Mouse (Mus musculus): ENCODE data around the gene Gm49355. TPM values are rescaled to one million over a fixed set of nuclear protein-coding genes. Genes with fewer than 3 reads are reported as not detected.
"Not testable (repeated sequence)": the region's sequence is repeated elsewhere in the genome, so short reads cannot be mapped to it uniquely, and the experiment has no call there.

Gene Gm49355
- 0.20 and 0.26 TPM in 2 replicates for polyA plus RNA-seq (2015; fragmentation: Nextera tagmentation; extraction: Ambion mirVana)

DNA sequence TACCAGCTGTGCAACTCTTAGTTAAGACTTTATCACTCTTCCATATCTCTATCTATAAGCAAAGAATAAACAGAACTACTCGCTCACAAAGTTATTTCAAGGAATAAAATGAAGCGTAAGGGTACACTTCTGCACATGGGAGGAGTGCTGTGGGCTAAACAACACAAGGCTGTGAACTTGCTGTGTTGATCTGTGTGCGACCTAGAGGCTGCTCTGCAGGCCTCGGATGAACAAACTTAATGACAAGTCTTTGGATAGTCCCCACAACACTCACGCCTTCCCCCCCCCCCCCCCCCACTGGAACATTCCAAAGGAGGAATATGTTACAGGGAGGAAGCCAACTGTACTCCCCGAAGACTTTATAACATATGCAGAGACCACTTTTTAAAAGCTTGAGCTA lies at the start of gene Gm49355:
Gm49355 (plus strand) TSS at position 336 of the 400 bp plus-strand sequence.
- DNase-seq (ENCODE audit: low spot score) = no peak

DNA sequence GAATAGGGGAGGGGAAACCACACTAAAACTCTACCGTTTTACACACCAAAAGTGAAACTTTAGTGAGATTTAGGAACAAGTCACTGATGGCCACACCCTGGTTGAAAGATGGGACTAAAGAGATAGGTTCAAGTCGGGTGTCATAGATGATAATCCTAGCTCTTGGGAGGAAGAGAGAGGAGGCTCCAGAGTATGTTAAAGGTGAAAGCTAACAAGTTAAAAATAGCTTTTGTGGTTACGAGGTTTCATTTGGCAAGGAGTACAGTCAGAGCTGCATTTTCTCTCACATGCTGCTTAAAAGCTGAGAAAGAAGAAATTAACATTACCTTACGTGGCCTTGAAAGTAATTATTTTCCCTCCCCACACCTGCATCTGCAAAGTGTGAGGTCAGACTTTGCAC lies 40.0 kb upstream of the Gm49355 start:
- DNase-seq (ENCODE audit: low spot score) = no peak

DNA sequence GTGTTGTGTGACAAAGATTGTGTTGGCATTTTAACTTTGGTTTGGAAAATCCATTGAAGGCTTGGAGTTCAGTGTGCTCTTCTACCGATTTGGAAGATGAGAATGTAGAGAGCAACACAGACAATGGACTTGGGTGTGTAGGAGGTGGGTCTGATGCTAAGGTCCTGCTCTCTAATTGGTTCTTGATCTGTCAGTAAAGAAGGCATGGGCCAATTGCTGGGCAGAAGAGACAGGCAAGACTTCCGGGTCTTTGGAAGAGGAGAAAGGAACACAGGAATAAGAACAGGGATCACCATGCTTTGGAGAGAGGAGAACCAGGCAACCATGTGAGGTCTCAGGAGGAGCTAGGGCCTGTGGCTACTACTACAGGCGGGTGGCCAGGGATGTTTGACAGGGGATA lies 7.7 kb upstream of the Gm49355 start:
- DNase-seq (ENCODE audit: low spot score) = no peak

DNA sequence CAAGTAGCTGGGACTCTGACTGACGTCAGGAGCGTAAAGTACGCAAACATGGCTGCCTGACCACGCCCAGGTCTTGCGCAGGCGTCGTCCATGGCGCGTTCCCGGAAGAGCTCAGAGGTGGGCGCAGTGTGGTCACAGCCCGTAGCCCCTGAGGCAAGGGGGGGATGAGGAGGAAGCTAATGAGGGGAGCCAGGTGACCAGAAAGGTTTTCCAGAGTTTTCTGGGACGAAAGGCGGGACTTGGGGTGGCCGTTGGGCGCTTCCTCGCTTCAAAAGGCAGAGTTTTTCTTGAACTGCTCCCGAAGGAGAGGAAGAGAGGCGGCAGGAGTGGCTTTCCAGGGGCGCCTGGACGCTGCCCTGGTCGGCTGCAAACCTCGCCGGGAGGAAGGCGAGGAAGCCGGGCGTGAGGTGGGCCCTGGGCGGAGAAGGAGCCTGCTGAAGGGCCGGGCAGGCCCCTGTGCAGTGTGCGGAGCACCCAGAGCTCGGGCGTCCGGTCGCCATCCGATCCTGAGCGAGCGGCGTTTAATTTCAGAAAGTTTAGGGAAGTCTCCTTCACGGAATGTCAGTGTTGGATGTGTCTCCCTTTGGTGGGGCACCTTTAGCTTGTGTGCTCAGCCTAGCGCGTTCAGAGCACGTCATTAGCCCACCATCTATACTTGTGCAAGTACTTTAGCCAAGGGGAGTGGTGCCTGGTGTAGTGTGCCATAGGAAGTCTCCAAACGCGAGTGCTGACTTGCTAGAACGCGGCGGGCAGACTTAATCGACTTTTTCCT lies 551 bp downstream of the Gm49355 start, which contains the start of gene 3830406C13Rik:
3830406C13Rik (plus strand) TSS at position 33 of the 772 bp plus-strand sequence.
- peak; percentile 83 for DNase-seq (ENCODE audit: low spot score)

DNA sequence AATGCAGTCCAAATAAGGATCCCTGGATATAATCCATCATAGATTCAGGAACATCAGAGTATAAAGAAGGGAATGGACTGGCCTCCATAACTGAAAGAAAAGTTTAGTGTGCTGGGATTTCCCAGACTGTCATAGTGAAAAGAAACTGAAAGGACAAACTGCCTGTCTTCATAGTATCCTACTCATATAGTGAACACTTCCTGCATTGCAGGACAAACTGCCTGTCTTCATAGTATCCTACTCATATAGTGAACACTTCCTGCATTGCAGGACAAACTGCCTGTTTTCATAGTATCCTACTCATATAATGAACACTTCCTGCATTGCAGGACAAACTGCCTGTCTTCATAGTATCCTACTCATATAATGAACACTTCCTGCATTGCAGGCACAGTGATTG lies 6.0 kb downstream of the Gm49355 start:
- DNase-seq (ENCODE audit: low spot score) = not testable (repeated sequence)

DNA sequence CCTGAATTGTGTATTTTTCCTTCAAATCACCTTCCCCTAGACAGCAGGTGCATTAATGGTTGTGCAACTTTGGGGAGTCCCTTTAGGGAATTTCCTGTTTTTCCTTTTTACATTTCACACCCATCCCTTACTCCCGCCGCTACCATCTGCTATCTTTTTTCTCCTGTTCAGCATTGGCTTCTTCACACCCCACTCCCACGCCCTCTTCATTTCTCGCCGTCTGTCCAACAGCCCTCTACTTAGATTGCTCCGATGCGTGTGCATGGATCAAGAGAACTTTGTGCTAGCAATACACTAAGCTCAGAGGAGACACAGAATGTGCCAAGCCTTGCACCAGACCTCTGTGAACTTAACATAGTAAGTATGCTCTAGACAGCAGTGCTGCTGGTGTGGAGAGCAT lies 12.6 kb downstream of the Gm49355 start:
- DNase-seq (ENCODE audit: low spot score) = no peak

DNA sequence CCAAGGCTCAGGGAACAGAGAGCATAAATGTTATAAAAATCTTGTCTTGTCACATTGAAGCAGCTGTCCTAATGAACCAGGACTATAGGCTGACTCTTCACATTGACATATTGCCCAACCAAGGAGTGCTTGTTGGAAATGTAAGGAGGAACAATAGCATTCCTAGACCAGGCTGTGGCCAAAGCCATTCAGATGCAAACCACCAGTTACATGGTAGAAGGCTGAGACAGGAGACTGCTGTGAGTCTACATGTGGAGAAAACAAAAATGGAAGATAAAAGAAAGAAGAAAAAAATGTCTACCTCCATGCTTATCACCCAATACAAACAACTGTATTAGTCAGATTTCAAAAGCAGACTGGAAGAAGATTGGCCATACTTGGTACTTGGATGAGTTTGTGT lies 15.4 kb downstream of the Gm49355 start:
- DNase-seq (ENCODE audit: low spot score) = no peak

DNA sequence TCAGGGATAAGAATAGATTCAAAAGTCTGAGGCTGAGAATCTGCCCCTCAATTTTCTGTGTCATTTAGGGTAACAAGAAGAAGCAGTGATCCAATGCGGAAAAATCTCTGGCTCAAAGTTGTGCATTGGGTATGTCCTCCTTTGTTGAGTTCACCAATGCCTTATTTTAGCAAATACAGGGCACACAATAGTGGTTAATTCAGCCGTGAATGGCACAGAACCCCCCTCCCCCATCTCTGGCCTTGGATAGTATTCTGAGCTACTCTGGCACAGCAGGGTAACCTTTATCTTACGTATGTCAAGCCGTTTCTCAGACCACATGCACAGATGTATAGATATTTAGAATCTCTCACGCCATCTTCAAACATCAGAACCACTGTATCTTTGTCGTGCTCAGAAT lies 15.9 kb downstream of the Gm49355 start:
- DNase-seq (ENCODE audit: low spot score) = no peak

DNA sequence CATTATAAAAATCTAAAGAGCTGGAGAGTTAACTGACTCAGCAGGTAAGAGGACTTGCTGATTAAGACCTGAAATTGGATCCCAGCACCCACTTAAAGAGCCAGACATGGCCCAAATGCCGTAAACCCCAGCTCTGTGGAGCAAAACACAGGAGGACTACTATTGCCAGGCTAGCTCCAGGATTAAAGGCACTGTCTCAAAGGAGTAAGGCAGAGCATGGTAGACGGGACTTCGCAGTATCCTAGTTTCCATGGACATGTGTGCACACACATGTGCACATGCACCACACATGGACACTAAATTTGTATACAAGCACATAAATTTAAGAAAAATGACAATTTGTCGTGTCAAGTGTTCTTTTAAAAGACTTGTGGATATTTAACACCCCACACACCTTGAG lies 16.5 kb downstream of the Gm49355 start:
- DNase-seq (ENCODE audit: low spot score) = no peak

DNA sequence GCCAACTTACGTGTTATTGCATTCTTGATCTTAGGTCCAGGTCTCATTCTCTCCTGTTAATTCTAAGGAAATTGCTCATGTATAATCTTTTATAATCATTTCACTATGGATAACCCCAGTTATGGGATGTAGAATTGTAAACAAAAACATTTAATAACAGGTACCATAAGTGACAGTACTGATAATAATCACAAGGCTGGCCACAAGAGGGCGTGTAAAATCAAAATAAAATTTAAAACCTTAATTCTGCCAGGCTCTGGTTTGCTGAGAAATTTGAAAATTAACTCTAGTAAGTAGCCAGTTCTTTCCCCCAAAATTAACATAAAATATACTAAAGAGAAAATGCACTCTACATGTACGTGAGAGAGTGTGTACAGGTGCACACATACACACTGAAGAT lies 16.9 kb downstream of the Gm49355 start:
- no peak for DNase-seq (ENCODE audit: low spot score)

DNA sequence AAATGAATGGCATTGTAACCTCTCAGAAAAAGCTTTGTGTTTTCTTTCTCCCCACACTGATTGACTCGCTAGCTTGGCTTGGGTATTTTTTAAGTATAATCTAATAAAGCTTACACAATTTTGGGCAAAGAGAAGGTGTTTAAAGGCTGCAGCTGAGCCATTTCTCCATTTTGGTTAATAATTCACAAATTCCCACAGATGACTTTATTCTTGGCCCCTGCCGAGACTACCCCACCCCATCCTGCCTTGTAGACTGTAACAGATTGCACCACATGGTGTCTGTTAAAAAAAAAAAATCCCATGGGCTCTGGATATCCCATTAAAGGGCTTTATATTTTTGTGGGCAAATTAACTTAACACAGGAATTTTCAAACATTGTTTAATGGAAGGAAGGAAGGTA lies 19.3 kb downstream of the Gm49355 start:
- DNase-seq (ENCODE audit: low spot score) = no peak

DNA sequence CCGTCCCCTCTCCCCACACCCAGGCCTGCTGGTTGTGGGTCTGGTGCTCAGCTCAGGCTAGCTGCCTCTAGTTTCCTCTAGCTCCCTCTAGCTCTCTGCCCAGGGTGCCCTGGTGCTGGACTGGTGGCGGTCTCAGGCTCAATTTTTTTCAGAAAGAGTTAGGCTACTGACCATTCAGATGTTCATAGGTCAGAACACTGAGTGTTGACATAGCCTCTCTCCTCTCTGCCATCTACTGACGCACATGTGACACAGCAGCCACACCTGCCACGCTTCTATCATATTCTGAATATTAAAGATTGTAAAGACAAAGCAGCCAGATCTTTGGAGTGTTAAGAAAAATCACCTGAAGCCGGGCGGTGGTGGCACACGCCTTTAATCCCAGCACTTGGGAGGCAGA lies 49.8 kb downstream of the Gm49355 start:
- no peak for DNase-seq (ENCODE audit: low spot score)

DNA sequence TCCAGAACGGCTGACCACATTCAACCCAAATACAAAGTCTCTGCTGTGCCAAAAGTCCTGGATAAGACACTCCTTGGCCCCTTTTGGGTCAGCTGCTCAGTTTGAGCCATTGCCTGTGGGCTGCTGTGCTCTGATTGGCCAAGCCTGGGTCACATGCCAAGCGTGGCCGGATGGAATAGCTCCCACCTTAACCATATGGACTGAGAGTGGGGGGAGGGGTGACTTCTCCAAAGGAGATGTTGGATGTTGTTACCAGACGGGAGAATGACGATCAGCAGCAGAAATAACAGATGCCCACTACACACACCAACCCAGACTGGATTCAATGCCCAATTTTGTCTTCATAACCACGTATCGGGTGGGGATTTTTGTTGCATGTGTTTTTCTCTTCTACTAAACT lies 51.1 kb downstream of the Gm49355 start:
- DNase-seq (ENCODE audit: low spot score) = no peak

DNA sequence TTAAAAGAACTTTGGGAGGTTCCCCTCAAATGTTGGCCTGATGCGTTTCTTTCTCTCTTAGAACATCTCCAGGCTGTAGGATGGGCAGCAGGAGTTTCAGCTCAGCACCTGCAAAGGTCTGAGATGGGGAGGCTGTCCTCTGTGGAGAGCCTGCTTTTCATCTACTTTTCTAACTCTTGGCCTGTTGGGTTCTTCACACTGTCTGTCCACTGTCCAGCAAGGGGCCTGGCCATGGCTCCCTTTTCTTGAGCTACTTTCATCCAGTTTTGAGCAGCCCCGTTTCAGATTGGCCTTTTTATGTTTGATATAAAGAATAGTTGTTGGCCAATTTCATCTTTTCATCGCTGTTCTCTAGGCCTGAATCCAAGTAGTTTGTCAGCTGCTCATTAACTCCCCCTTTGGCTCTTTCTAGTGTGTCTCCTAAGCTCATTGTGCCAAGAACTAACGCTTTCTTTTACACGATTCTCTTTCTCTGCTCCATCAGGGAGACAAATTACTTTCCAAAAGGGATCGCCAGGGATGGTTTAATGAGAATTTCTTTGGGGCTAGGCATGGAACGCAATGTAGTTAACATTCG lies 53.7 kb downstream of the Gm49355 start:
- DNase-seq (ENCODE audit: low spot score) = no peak

DNA sequence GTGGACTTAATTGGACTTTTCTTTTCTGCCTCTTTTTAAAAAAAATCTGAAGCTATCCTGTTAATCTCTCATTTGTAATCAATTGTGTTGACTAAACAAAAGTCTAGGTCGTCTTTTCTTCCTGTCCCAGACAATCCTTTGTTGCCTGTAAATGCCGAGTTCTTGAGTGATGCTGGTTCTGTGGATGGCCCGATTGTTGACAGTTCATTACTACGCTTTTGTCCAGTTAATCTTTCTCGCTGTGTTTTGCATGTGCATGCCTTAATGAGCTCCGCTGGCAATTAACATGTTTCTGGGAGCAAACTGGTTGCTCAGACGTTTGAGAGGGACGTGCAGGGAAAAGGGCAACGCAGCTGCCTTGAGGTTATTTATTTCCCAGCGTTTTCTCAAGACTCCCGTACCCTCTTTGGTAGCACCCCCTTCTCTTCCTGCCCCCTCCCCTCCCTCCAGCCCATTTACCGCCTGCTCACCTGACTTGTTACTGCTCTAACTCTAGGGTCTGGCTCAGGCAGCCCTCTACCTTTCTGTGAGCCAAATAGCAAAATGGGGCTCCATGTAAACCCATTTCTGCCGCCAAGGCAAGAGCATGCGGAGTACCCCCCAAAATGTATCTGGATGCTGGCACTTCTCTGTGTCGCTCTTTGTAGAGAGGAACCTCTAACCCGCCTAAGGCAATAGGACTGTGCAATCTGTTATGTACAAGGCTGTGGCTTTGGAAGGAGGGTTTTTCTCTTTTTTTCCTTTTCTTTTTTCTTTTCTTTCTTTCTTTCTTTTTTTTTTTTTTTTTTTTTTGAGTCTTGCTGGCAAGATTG lies 54.4 kb downstream of the Gm49355 start:
- DNase-seq (ENCODE audit: low spot score) = no peak

DNA sequence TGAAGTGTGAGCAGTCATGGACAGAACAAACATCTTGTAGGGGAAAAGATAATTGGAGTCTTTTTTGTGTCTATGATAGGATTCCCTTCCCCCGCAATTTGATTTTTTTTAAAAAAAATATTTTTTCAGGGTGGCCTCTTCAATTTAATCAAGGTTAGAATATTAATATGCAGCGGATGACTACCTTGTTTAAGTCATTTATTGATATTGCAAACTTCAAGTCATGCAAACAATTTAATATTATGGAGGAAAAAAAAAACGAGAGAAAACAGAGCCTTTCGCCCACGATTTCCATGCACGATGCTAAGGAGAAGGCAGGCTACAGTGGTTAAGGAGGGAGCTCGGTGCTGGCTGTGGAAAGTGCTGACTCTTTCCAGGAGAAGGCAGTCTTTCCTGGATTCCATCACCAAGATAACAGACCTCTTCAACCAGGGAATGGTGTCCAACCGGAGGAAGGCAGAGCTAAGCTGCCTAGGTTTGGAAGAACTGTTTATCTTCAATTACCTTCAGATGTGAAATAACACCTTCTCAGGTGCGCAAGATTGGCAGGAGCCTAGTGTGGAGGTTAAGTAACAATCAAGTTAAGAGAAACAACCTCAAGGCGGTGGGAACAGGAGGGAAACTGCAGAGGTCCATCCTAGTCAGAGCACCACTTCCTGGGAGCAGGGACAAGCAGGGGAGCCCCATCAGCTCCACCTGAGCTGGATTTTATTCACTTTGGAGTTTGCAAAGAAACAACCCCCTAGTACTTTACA lies 55.2 kb downstream of the Gm49355 start:
- no peak for DNase-seq (ENCODE audit: low spot score)

DNA sequence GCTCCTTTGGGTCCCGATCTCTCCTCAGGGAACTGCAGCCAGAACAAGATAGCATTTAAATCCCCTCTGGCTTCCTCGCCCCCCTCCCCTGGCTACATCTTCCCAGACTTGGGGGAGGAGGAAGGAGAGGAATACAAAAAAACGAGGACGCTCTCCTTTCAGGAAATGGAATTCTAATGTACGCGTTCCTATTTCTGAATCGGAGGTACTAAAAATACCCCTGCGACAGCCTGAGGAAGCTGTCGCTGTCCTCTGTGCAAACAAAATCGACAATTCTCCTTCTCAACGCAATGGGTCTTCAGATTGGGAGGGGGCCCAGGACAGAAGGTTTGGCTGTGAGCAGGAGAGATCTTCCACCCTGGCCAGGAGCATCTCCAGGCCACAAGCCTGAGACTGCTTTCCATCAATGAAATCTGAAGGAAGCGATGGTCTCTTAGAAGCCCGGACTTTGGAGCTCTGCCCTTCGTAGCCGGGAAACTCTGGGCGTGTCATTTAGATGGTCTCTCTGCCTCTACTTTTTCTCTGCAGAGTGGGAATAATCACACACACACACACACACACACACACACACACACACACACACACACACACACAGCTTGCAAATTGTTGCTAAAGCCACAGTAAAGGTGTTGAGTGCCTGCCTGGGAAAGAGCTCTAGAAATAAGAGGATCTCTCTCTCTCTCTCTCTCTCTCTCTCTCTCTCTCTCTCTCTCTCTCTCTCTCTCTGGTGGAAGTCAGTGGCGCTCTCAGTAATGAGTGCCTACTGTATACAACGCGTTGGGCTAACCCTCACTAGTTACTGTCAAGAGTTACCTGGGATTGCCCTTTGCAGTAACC lies 56.7 kb downstream of the Gm49355 start:
- no peak for DNase-seq (ENCODE audit: low spot score)

DNA sequence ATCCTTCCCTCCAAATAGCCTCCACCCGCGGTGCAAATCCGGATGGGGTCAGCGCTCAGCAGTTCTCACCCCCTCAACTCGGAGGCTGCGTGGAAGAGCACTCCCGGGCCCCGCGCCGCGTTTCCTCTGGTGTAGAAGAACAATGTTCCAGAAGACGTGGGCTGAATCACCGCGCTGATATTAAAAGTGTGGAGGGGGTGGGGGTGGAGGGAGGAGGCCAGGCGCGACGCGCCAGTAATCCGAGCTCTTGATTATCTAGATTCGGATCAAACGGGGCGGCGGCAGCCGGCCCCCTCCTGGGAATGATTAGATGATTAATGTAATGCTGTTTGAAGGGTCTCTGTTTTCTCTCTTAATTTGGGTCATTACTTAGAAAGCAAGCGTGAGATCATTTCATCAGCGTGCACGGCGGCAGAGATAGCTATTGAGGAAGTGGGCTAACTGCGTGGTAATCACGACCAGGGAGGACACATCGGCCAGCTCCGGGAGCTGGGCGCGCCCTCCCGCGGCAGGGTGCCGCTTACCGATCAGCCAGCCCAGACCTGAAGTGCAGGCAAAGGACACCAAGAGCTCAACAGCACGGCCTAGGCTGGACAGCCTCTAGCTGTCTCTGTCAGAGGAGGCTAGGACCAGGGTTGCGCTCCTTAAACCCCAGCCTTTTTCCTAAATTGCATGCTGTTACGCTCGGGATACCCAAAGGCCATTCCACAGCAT lies 57.5 kb downstream of the Gm49355 start:
- no peak for DNase-seq (ENCODE audit: low spot score)

DNA sequence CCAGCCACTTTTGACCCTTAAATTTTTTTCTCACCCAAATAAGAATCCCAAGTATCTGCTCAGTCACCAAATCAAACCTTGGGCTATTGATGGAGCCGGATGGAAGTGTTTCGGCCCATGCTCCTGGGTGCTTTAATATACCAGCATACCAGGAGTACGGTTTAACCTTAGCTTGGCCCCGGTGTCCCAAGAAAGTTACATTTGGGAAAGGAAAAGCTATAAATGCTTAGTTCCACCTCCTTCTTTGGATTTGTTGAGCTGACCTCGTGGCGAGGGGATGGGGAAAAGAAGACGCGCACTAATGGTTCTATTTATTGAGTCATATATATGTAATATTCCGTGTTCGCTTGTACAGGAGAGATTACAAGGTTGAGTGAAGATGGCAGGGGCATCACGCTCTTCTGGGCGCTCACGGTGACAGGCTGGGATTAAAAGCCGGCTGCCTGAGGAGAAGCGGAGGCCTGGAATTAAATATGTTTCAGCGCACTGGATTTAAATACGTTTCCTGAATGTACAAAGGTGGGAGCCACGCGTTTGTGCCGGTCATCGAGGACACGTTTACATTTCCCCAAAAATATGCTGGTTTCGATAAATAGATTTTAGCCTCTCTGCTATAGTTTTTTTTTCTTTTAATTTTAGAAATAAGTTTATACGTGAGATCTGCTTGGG lies 58.1 kb downstream of the Gm49355 start:
- DNase-seq (ENCODE audit: low spot score) = no peak
